Comparison of ENCODE assay signal across 12 mouse cellular contexts in the genomic region with DNA sequence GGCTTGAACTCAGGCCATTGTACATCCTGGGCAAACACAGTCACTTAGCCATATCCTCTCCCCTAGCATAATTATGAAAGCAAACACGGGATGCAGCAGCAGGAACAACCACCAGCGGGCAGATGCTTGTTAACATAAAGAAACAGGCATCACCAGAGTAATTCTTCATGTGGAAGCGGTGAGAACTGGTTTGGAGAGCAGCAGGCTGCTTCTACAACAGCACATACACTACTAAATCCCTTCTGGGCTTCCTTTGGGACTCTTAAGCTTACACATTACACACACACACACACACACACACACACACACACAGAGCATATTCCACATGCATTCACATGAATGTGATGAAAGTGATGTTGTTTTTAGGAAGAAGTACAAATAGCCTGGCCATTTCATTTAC.
DNase-seq lines count a peak whose midpoint lies in the region; ATAC-seq and TF ChIP-seq lines count a peak whose summit lies in the region.
"Had no signal": no experiment of that assay in that cellular context is flagged by ENCODE, and none has a peak within 500 bp of the region (broad histone marks: within the 10 kb centered on the region; RNA-seq: fewer than 3 reads in every experiment).

No protein-coding gene starts in this region.

- H3K27ac ChIP-seq in embryonic facial prominence, embryonic 12.5 days: peak overlapping the region; percentile 71
- peak overlapping the region; percentile 75 for H3K27ac ChIP-seq in forebrain, embryonic 10.5 days
- H3K27ac ChIP-seq in hindbrain, embryonic 14.5 days: peak overlapping the region; percentile 76
- no peak overlapping the region; the same call in none of the 2 replicates for H3K27ac ChIP-seq in midbrain, postnatal 0 days (ENCODE audit: low read depth, low read length)
- H3K27ac ChIP-seq: kidney, embryonic 15.5 days; left cerebral cortex, adult 2 months had no signal

- 50% methylated on average over 3 of the region's 3 CpGs for WGBS in embryonic facial prominence, embryonic 12.5 days
- WGBS in forebrain, embryonic 10.5 days: 71% methylated on average over 3 of the region's 3 CpGs
- WGBS in hindbrain, embryonic 14.5 days: 32% methylated on average over 3 of the region's 3 CpGs
- 32% methylated on average over 3 of the region's 3 CpGs for WGBS in midbrain, postnatal 0 days

- no peak for DNase-seq in forebrain, embryonic 10.5 days (ENCODE audit: extremely low spot score, low spot score)
- no peak for DNase-seq in hindbrain, embryonic 14.5 days (ENCODE audit: low spot score)
- DNase-seq in midbrain, postnatal 0 days (ENCODE audit: low spot score): peak; percentile 61
- no peak for DNase-seq in left cerebral cortex, adult 8-10 months (ENCODE audit: low spot score in 2 of 2)
- no peak for DNase-seq in layer of hippocampus, adult 9-11 months
- DNase-seq: cerebellum, adult 9-11 months; heart, postnatal 36 days had no signal

- no peak overlapping the region for H3K4me3 ChIP-seq in embryonic facial prominence, embryonic 12.5 days
- no peak overlapping the region for H3K4me3 ChIP-seq in forebrain, embryonic 10.5 days
- H3K4me3 ChIP-seq in hindbrain, embryonic 14.5 days (replicated peaks; ENCODE audit: low read length): no peak overlapping the region
- H3K4me3 ChIP-seq in midbrain, postnatal 0 days (ENCODE audit: low read depth, low read length): no peak overlapping the region
- H3K4me3 ChIP-seq: kidney, embryonic 15.5 days; left cerebral cortex, adult 2 months; lung, embryonic 15.5 days had no signal

- no peak for ATAC-seq in embryonic facial prominence, embryonic 12.5 days (ENCODE audit: insufficient number of reproducible peaks, insufficient read depth, low FRiP score, low TSS enrichment)
- no peak for ATAC-seq in hindbrain, embryonic 14.5 days (ENCODE audit: low FRiP score)
- ATAC-seq in midbrain, postnatal 0 days (ENCODE audit: low FRiP score): no peak
- no peak for ATAC-seq in frontal cortex, adult (ENCODE audit: low TSS enrichment)

- no peaks in the 10 kb centered on the region for H3K36me3 ChIP-seq in embryonic facial prominence, embryonic 12.5 days
- no peaks in the 10 kb centered on the region for H3K36me3 ChIP-seq in forebrain, embryonic 10.5 days (replicated peaks)
- H3K36me3 ChIP-seq in hindbrain, embryonic 14.5 days (replicated peaks; ENCODE audit: control insufficient read depth, insufficient read depth): no peaks in the 10 kb centered on the region
- no peaks in the 10 kb centered on the region for H3K36me3 ChIP-seq in midbrain, postnatal 0 days (ENCODE audit: insufficient read depth, low read length)
- H3K36me3 ChIP-seq: kidney, embryonic 15.5 days; lung, embryonic 15.5 days had no signal

- TF ChIP-seq CTCF in midbrain, postnatal 0 days (IDR thresholded peaks at IDR 0.05): peak; percentile 32; the same call in 1 of the 2 replicates

- no peaks in the 10 kb centered on the region for H3K27me3 ChIP-seq in embryonic facial prominence, embryonic 12.5 days
- peaks cover 34% of the 10 kb centered on the region for H3K27me3 ChIP-seq in forebrain, embryonic 10.5 days (ENCODE audit: poor library complexity, severe bottlenecking)
- no peaks in the 10 kb centered on the region for H3K27me3 ChIP-seq in hindbrain, embryonic 14.5 days (ENCODE audit: control insufficient read depth, insufficient read depth, low read length)
- H3K27me3 ChIP-seq in midbrain, postnatal 0 days (ENCODE audit: insufficient read depth, low read length): no peaks in the 10 kb centered on the region
- H3K27me3 ChIP-seq: lung, embryonic 15.5 days had no signal

- peaks cover 32% of the 10 kb centered on the region for H3K4me1 ChIP-seq in embryonic facial prominence, embryonic 12.5 days
- peaks cover 36% of the 10 kb centered on the region for H3K4me1 ChIP-seq in forebrain, embryonic 10.5 days
- H3K4me1 ChIP-seq in hindbrain, embryonic 14.5 days (replicated peaks; ENCODE audit: control insufficient read depth, insufficient read depth, low read length): peaks cover 31% of the 10 kb centered on the region
- H3K4me1 ChIP-seq in midbrain, postnatal 0 days (ENCODE audit: insufficient read depth, low read length): peaks cover 10% of the 10 kb centered on the region; the same call in 1 of the 2 replicates

- no peaks in the 10 kb centered on the region for H3K9me3 ChIP-seq in embryonic facial prominence, embryonic 12.5 days
- H3K9me3 ChIP-seq in forebrain, embryonic 10.5 days: no peaks in the 10 kb centered on the region
- H3K9me3 ChIP-seq in hindbrain, embryonic 14.5 days (ENCODE audit: control insufficient read depth, low read length): no peaks in the 10 kb centered on the region
- H3K9me3 ChIP-seq in midbrain, postnatal 0 days (ENCODE audit: low read length): no peaks in the 10 kb centered on the region
- H3K9me3 ChIP-seq: kidney, embryonic 15.5 days; lung, embryonic 15.5 days had no signal

- no peak overlapping the region for H3K4me2 ChIP-seq in embryonic facial prominence, embryonic 12.5 days (replicated peaks)
- H3K4me2 ChIP-seq in hindbrain, embryonic 14.5 days (replicated peaks): no peak overlapping the region
- no peak overlapping the region for H3K4me2 ChIP-seq in midbrain, postnatal 0 days (ENCODE audit: low read depth, low read length, poor library complexity, severe bottlenecking)
- H3K4me2 ChIP-seq: kidney, embryonic 15.5 days had no signal

- H3K9ac ChIP-seq in embryonic facial prominence, embryonic 12.5 days: no peak overlapping the region
- H3K9ac ChIP-seq in hindbrain, embryonic 14.5 days: no peak overlapping the region
- no peak overlapping the region for H3K9ac ChIP-seq in midbrain, postnatal 0 days (replicated peaks; ENCODE audit: low read length, poor library complexity, severe bottlenecking)
- H3K9ac ChIP-seq: kidney, embryonic 15.5 days; lung, embryonic 15.5 days had no signal
